Mouse (Mus musculus): ENCODE measurements around the gene Bnc2. TPM values are rescaled to one million over a fixed set of nuclear protein-coding genes. Genes with fewer than 3 reads are reported as not detected.

The Bnc2 gene
- polyA plus RNA-seq, 1 experiment, result 6.4 TPM

DNA sequence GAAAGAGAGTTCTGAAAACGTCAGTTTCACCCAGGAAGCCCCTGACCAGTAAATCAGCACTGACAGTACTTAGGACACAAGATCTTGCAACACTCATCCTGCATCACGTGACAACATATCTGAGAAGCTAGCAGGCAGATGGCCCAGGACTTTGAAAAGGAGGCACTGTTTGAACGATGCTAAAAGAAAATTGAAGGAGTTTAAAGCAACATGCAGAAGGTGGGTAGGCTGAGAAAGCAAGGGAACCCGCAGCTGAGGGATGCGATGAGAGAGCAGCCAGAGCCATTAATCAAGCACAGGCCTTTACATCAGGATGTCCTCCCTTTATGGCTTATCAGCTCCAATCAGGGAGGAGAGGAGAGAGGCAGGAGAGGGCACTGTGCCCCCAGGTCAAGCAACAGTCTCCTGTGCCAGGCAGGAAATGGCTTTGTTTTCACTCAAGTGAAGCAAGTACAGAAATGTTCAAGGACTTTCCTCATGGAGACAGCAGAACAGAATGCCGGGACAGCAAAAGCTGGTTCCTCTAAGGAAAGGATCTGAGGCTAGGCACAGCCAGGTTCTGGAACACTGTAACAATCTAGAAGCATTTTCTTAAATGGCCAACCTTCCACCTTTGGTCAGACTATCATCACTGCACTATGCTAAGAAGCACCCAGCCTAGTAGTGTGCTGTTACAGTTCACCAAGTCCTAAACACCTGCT lies 267.6 kb downstream of the Bnc2 start:
- Histone ChIP-seq H3K4me2 (ENCODE audit: low read depth) (no peak overlapping the region), H3K27me3 (ENCODE audit: control insufficient read depth, insufficient read depth, insufficient read length) (no peaks in the 10 kb centered on the region), H3K4me3 (no peak overlapping the region), H3K79me2 (ENCODE audit: control insufficient read depth, insufficient read depth) (no peaks in the 10 kb centered on the region), H3K36me3 (ENCODE audit: control insufficient read depth, insufficient read depth) (no peaks in the 10 kb centered on the region), H3ac (ENCODE audit: control insufficient read depth, insufficient read length) (no peak overlapping the region)
- peak; percentile 57 for TF ChIP-seq CEBPB (IDR thresholded peaks at IDR 0.05; ENCODE audit: insufficient read depth, poor library complexity, severe bottlenecking)
- no peak for TF ChIP-seq MYOG (IDR thresholded peaks at IDR 0.05; ENCODE audit: control insufficient read depth in 1 of 3, insufficient read depth in 1 of 3, insufficient read length in 2 of 3, low read depth in 2 of 3)
- TF ChIP-seq USF1 (IDR thresholded peaks at IDR 0.05; ENCODE audit: low read depth), result peak; percentile 81

DNA sequence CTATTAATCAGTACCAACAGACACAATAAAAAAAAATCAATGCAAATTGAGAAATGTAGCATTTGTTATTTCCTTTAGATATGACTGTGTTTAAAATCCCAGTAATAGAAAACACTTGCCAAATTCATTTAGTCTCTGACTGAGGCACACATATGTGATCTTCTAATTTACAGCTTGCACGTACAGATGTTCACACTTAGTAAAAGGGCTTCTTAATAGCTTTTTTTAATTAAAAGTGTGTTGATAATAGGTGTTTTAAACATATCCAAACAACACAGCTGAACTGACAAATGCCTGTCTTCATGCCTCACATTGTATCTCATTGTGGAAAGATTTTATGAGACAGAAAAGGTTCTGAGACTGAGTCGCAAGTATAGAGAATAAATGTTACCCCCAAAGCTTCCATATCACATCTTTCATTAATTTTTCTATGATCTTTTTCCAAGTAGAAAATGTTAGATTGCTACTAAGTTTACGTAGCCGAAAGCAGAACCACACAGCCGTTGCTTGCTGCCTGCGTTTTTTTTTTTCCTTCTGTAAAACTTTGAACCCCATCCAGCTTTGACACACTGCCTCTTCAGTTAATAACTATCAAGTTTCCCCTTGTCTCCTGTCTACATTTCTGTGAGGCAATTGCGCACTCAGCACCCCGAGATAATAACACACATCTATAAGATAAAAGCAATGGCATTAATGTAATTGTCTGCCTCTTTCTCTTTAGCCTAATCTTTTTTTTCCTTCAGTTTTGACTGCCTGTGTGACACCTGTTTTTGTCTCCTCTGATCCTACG lies 271.5 kb downstream of the Bnc2 start:
- H3K27me3 ChIP-seq (ENCODE audit: control insufficient read depth, insufficient read depth, insufficient read length), result no peaks in the 10 kb centered on the region
- TF ChIP-seq MYOD1 (IDR thresholded peaks at IDR 0.05; ENCODE audit: control insufficient read depth in 1 of 3, insufficient read length in 2 of 3, low read depth in 2 of 3), result no peak
- no peak for TF ChIP-seq TCF12 (IDR thresholded peaks at IDR 0.05; ENCODE audit: insufficient read depth, poor library complexity, severe bottlenecking)
- TF ChIP-seq CEBPB (IDR thresholded peaks at IDR 0.05; ENCODE audit: insufficient read depth, poor library complexity, severe bottlenecking), result no peak
- TF ChIP-seq MYOG (IDR thresholded peaks at IDR 0.05; ENCODE audit: control insufficient read depth in 1 of 3, insufficient read depth in 1 of 3, insufficient read length in 2 of 3, low read depth in 2 of 3), result no peak
- no peak for TF ChIP-seq MAX (IDR thresholded peaks at IDR 0.05; ENCODE audit: low read depth)
- TF ChIP-seq POLR2A (IDR thresholded peaks at IDR 0.05; ENCODE audit: insufficient read length, low read depth), result no peak
- TF ChIP-seq E2F4 (IDR thresholded peaks at IDR 0.05; ENCODE audit: insufficient read depth), result no peak
- no peak for TF ChIP-seq REST (IDR thresholded peaks at IDR 0.05; ENCODE audit: insufficient read depth, insufficient read length)
- TF ChIP-seq USF1 (IDR thresholded peaks at IDR 0.05; ENCODE audit: low read depth), result no peak
- no peak for TF ChIP-seq TCF3 (IDR thresholded peaks at IDR 0.05; ENCODE audit: insufficient read length, low read depth)
- no peak for TF ChIP-seq SRF (IDR thresholded peaks at IDR 0.05; ENCODE audit: control insufficient read depth, insufficient read length, low read depth)
- TF ChIP-seq POLR2AphosphoS2 (IDR thresholded peaks at IDR 0.05; ENCODE audit: insufficient read length, low read depth), result no peak
- H3K36me3 ChIP-seq (ENCODE audit: control insufficient read depth, insufficient read depth), result no peaks in the 10 kb centered on the region
- H3ac ChIP-seq (ENCODE audit: control insufficient read depth, insufficient read length), result no peak overlapping the region
- no peak overlapping the region for H3K4me2 ChIP-seq (ENCODE audit: low read depth)
- H3K79me2 ChIP-seq (ENCODE audit: control insufficient read depth, insufficient read depth), result peaks cover 2% of the 10 kb centered on the region
- no peak overlapping the region for H3K4me3 ChIP-seq

DNA sequence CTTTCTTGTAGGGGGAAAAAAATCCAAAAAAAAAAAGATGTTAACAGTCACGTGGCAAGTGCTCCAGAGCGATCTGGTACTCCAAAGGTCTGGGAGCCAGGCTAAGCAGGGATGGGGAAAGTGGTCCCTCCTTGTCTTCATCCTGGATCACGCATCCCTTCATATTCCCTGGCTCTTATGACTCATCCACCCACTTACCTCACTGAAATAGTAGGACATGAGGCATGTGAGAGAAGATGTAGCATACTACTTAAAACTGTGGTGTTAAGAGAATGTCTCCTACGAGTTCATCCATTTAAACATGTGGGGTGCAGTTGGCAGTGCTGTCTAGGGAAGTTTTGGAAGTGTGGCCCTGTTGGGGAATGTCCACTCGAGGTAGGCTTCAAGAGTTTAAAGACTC lies 286.1 kb downstream of the Bnc2 start:
- Histone ChIP-seq H3ac (ENCODE audit: control insufficient read depth, insufficient read length) (no peak overlapping the region), H3K4me3 (no peak overlapping the region), H3K79me2 (ENCODE audit: control insufficient read depth, insufficient read depth) (no peaks in the 10 kb centered on the region), H3K4me2 (ENCODE audit: low read depth) (no peak overlapping the region), H3K36me3 (ENCODE audit: control insufficient read depth, insufficient read depth) (peaks cover 10% of the 10 kb centered on the region), H3K27me3 (ENCODE audit: control insufficient read depth, insufficient read depth, insufficient read length) (no peaks in the 10 kb centered on the region)
- TF ChIP-seq MYOD1 (IDR thresholded peaks at IDR 0.05; ENCODE audit: control insufficient read depth in 1 of 3, insufficient read length in 2 of 3, low read depth in 2 of 3), result no peak

- TF ChIP-seq MAX (IDR thresholded peaks at IDR 0.05; ENCODE audit: low read depth) (no peak), USF1 (IDR thresholded peaks at IDR 0.05; ENCODE audit: low read depth) (no peak), SRF (IDR thresholded peaks at IDR 0.05; ENCODE audit: control insufficient read depth, insufficient read length, low read depth) (no peak), REST (IDR thresholded peaks at IDR 0.05; ENCODE audit: insufficient read depth, insufficient read length) (no peak), POLR2A (IDR thresholded peaks at IDR 0.05; ENCODE audit: insufficient read length, low read depth) (no peak), MYOG (IDR thresholded peaks at IDR 0.05; ENCODE audit: control insufficient read depth in 1 of 3, insufficient read depth in 1 of 3, insufficient read length in 2 of 3, low read depth in 2 of 3) (no peak), E2F4 (IDR thresholded peaks at IDR 0.05; ENCODE audit: insufficient read depth) (no peak), POLR2AphosphoS2 (IDR thresholded peaks at IDR 0.05; ENCODE audit: insufficient read length, low read depth) (no peak), MYOD1 (IDR thresholded peaks at IDR 0.05; ENCODE audit: control insufficient read depth in 1 of 3, insufficient read length in 2 of 3, low read depth in 2 of 3) (no peak), TCF12 (IDR thresholded peaks at IDR 0.05; ENCODE audit: insufficient read depth, poor library complexity, severe bottlenecking) (no peak), CEBPB (IDR thresholded peaks at IDR 0.05; ENCODE audit: insufficient read depth, poor library complexity, severe bottlenecking) (no peak), TCF3 (IDR thresholded peaks at IDR 0.05; ENCODE audit: insufficient read length, low read depth) (no peak)
- Histone ChIP-seq H3K79me2 (ENCODE audit: control insufficient read depth, insufficient read depth) (no peaks in the 10 kb centered on the region), H3K4me3 (no peak overlapping the region), H3K27me3 (ENCODE audit: control insufficient read depth, insufficient read depth, insufficient read length) (no peaks in the 10 kb centered on the region), H3ac (ENCODE audit: control insufficient read depth, insufficient read length) (no peak overlapping the region), H3K36me3 (ENCODE audit: control insufficient read depth, insufficient read depth) (peaks cover 5% of the 10 kb centered on the region), H3K4me2 (ENCODE audit: low read depth) (no peak overlapping the region)
Measured at GRCm38 (mm10) chr4:84385156-84385555, 289.9 kb downstream of the Bnc2 start.

- no peak overlapping the region for H3ac ChIP-seq (ENCODE audit: control insufficient read depth, insufficient read length)
- H3K79me2 ChIP-seq (ENCODE audit: control insufficient read depth, insufficient read depth), result no peaks in the 10 kb centered on the region
- no peaks in the 10 kb centered on the region for H3K27me3 ChIP-seq (ENCODE audit: control insufficient read depth, insufficient read depth, insufficient read length)
- H3K4me3 ChIP-seq, result no peak overlapping the region
- no peak overlapping the region for H3K4me2 ChIP-seq (ENCODE audit: low read depth)
- no peaks in the 10 kb centered on the region for H3K36me3 ChIP-seq (ENCODE audit: control insufficient read depth, insufficient read depth)
- TF ChIP-seq TCF12 (IDR thresholded peaks at IDR 0.05; ENCODE audit: insufficient read depth, poor library complexity, severe bottlenecking), result no peak
- TF ChIP-seq TCF3 (IDR thresholded peaks at IDR 0.05; ENCODE audit: insufficient read length, low read depth), result no peak
Measured at GRCm38 (mm10) chr4:84379289-84379688, 295.8 kb downstream of the Bnc2 start.
